Mouse (Mus musculus): ENCODE measurements around the gene Lss.

The Lss gene

DNA sequence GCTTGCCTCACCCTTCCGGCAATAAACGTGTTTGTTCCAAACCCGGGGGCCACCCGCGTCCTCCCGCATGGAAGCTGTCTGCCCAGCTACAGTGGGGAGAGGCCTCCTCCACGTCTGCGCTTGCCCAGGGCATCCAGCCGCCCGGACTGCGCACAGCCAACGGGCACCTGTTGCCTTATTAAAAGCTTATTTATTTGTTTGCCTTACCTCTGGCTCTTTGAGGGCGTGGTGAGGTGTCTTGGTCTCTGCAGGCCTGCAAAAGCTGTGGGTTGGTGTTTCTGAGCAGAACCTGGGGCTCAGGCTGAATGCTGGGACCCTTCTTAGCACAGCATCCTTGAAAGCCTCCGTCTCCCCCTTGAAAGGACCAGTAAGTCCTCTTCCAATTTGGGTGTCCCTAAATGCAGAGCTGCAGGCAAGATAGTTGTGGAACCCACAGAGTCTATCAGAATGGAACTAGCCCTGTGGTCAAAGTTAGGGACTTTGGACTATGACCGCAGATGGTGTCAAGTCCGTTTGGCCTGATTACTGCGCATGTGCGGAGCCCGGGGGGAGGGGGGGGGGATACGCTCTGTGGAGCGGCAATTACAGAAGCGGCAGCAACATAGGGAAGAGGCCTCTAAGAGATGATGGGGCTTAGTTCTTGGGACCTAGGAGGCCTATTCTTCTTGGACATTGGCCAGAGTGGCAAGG is 38.8 kb downstream of the Lss start:
- no peak for DNase-seq (ENCODE audit: low read depth)

DNA sequence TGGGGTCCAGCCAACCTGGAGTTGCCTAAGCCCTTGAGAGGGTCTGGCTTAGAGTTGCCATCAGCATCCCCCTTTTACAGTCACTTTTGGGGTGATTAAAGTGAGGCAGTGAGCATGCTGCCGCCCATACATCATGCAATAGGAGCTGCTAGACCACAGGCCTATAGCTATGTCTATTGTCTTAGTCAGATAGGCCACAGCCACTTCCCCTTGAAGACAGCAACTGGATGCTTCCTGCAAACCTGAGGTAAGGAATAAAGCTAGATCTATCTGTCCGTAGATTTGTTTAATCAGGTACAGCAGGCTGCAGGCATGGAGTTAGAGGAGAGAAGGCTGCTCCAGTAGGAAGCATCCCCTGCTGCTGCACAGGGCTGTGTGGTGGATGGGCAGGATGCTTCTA is 39.7 kb downstream of the Lss start:
- no peak for DNase-seq (ENCODE audit: low read depth)

DNA sequence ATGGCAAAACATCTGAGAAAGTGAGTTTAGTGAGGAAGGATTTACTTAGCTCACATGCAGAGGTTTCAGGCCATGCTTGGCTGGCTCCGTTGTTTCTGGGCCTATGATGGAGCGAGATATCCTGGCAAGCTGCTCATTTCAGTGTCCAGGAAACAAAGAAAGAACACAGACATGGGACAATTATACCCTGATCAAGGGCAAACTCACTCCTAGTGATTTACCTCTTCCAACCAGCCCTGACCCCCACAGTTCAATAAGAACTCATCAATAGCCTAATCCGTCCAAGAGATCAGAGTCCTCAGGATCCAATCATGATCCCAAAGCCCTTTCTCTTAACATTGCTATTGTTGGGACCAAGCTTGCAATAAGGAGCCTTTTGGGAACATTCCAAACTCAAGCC is 40.8 kb downstream of the Lss start:
- no peak for DNase-seq (ENCODE audit: low read depth)

DNA sequence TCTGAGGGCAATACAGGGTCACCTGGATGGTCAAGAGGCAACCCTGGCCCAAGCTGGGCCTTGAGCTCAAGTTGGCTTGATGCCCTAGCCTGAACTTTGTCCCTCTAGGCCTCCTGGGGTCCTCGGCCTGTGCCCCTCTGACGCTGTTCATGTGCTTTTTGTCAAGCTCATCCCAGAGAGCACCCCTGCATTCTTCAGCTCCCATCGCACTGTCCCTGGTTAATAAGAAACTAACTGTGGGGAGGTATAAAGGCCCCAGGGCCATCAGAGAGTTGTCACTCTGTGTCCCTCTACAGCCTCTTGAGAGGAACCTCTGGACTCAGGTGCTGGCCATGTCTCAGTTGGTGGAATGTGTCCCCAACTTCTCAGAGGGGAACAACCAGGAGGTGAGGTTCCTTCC is 44.0 kb downstream of the Lss start, which contains the start of gene Ftcd:
Ftcd (plus strand) TSS at position 275 of the 400 bp plus-strand sequence.
- no peak for DNase-seq (ENCODE audit: low read depth)

DNA sequence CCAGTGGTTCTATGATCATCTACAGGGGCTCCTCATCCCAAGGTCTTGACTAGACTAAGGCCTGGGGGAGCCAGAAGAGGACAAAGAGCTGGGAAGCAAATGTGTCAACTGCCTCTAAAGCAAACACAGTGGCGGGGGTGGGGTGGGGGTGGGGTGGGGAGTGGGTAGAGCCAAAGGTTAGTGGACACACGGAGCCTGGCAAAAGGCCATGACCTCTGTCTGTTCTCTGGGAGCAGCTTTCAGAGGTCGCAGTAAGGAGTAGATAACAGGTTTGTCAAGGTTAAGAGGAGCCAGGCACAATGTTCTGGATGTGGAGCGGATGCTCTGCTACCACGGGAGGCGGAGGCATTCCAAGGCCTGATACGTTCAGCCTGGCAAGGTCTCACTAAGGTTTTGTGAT is 45.5 kb downstream of the Lss start:
- DNase-seq (ENCODE audit: low read depth) = no peak

DNA sequence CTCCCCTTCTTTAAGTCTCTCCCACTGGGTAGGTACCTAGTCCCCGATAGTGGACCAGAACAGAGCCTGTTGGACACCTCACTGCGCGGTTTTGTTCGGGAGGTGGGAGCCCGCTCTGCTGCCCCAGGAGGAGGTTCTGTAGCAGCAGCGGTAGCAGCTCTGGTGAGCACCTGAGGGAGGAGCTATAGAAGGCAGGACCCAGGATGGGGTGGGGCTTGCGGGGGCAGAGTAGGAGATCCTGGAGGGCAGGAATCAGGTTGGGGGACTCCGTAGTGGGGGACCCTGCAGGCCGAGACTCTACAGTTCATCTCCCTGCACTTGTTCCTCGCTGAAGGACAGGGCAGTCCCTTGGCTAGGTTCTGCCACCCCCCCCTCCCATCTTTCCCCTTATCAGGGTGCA is 52.8 kb downstream of the Lss start:
- DNase-seq (ENCODE audit: low read depth) = no peak

DNA sequence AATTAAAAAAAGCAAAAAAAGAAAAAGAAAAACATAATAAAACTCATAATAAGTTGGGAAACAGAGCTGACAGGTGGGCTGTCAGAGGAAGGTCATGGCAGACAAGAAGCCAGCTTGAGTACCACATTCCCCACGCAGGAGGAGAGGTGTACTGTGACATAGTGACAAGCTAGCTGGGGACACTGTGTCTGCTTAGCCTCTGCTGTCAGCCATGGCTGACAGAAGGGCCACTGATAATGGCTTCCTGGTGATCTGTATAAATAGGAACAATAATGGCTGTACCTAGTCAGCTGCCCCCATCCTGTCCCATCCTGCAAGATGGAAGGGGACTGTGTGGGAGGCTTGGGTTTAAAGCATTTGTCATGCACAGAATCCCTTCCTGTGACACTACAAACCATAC is 54.8 kb downstream of the Lss start:
- DNase-seq (ENCODE audit: low read depth) = no peak

DNA sequence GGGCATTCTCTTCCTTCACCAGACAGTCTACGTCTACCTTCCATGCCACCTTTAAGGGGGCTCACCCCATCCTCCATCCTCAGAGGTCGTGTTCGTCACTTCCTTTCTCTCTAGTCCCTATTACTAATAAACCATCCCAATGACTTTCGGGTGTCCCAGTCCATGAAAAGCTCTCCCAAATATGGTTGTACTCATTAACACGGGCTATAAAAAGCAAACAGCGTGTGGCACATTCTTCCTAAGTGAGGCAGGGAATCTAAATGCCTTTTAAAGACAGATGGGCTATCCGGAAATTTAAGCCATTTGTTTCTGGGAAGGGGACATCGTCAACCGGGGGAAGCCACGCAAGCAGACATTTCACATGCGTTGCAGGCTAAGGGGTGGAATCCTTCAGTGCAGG is 58.8 kb downstream of the Lss start:
- DNase-seq (ENCODE audit: low read depth) = no peak

DNA sequence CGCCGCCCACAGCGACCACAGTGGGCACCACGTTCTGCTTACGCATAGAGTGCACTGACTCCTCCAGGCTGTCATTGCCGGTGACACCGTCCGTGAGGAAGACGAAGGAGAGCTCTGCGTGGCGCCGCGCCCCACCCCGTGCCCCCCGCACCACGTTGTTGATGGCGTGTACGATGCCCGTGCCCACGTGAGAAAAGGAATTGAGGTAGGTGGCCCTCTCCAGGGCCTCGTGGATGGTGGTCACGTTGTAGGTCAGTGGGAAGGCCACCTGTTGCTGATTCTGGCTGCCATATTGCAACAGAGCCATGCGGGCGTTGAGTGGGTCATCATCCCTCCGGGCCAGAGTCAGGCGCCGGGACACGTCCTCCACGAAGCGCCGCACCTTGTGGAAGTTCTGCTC is 65.0 kb downstream of the Lss start:
- DNase-seq (ENCODE audit: low read depth) = no peak

DNA sequence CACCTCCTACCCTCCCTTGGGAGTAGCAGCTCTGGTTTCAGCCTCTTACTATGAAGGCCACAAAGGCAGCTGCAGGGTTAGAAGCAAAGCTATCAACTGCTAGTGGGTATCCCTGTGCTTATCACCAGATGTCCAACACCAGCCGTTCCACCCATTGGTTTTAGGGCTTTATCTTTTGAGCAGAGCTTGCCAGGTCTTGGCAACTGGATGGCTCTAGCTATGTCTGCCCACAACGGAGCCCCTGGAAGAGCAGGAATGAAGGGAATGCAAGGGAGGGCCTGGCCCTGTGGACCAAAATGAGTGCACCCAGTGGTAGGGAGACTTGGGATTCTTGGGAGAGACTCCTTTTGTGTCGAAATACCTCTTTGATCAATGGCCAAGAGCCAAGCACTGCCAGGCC is 71.3 kb downstream of the Lss start:
- DNase-seq (ENCODE audit: low read depth) = no peak
